Mouse (Mus musculus): ENCODE data around the gene Kif1b. TPM values are rescaled to one million over a fixed set of nuclear protein-coding genes. Genes with fewer than 3 reads are reported as not detected.

Kif1b gene
- total and polyA plus RNA-seq, 3 experiments: 10.0 to 27.6 (median 17.0) TPM

GRCm38 (mm10) chr4:149263218-149263617 is 44.3 kb downstream of the Kif1b start:
- DNase-seq (ENCODE audit: extremely low read depth): peak; percentile 42
- Histone ChIP-seq H3K4me3 (replicated peaks in 1 of 3; ENCODE audit: low read depth in 2 of 3, low read length in 2 of 3, poor library complexity in 1 of 3) (peak overlapping the region; percentile 27 to 69 (median 44)), H3K4me2 (ENCODE audit: insufficient read depth, low read depth, poor library complexity, severe bottlenecking) (peak overlapping the region; percentile 40), H3K27ac (ENCODE audit: insufficient read depth, low read depth) (peak overlapping the region; percentile 78; the same call in 1 of the 2 replicates), H3K36me3 (replicated peaks in 1 of 2; ENCODE audit: control insufficient read depth in 1 of 2, insufficient read depth in 1 of 2, low read length in 1 of 2) (peaks cover 15 to 33% of the 10 kb centered on the region in 2 experiments), H3K4me1 (ENCODE audit: control insufficient read depth in 1 of 2, insufficient read depth in 2 of 2) (peaks cover 8 to 48% of the 10 kb centered on the region in 2 experiments), H3K27me3 (replicated peaks) (no peaks in the 10 kb centered on the region), H3K9ac (ENCODE audit: insufficient read depth, low read depth) (peak overlapping the region; percentile 62), H3K9me3 (replicated peaks; ENCODE audit: low read length) (no peaks in the 10 kb centered on the region), H3K79me2 (replicated peaks; ENCODE audit: control insufficient read depth, extremely low read depth, insufficient read depth, poor library complexity, severe bottlenecking) (peaks cover 32% of the 10 kb centered on the region)
- in situ Hi-C loops (cut with MboI; ENCODE audit: low pct_ligation_motif_present, low pct_unique_long_range_greater_than_20kb, low sequenced_read_pairs) (no loop called here), dilution Hi-C loops (cut with MboI; ENCODE audit: extremely low pct_ligation_motif_present, extremely low pct_unique_long_range_greater_than_20kb, low sequenced_read_pairs) (no loop called here)
- TF ChIP-seq SMC3 (IDR thresholded peaks at IDR 0.05; ENCODE audit: low read depth, low read length) (no peak), CHD2 (IDR thresholded peaks at IDR 0.05; ENCODE audit: low read length) (peak; percentile 86), POLR2A (IDR thresholded peaks at IDR 0.05; ENCODE audit: low read depth, low read length) (peak; percentile 75), NRF1 (IDR thresholded peaks at IDR 0.05; ENCODE audit: low read depth, low read length) (peak; percentile 58), BHLHE40 (IDR thresholded peaks at IDR 0.05; ENCODE audit: low read depth, low read length) (peak; percentile 89), ETS1 (conservative IDR thresholded peaks at IDR 0.05; ENCODE audit: low read depth, low read length) (0 out of 2 replicates have a peak, but pooled peaks have one; percentile 22), POLR2AphosphoS2 (IDR thresholded peaks at IDR 0.05; ENCODE audit: low read depth, low read length) (no peak; the same call in 1 of the 2 replicates), MAX (IDR thresholded peaks at IDR 0.05; ENCODE audit: low read length) (peak; percentile 97), IRF4 (IDR thresholded peaks at IDR 0.05; ENCODE audit: low read depth, low read length) (peak; percentile 36), SIN3A (IDR thresholded peaks at IDR 0.05; ENCODE audit: low read length) (no peak; the same call in 1 of the 2 replicates), GABPA (IDR thresholded peaks at IDR 0.05; ENCODE audit: insufficient replicate concordance, low read depth, low read length) (no peak), EP300 (IDR thresholded peaks at IDR 0.05; ENCODE audit: low read length) (peak; percentile 6; the same call in 1 of the 2 replicates), NELFE (IDR thresholded peaks at IDR 0.05; ENCODE audit: low read depth, low read length) (peak; percentile 81), CTCF (conservative IDR thresholded peaks at IDR 0.05 in 1 of 2, IDR thresholded peaks at IDR 0.05 in 1 of 2; ENCODE audit: low read depth in 2 of 2, low read length in 2 of 2) (no peak), MXI1 (IDR thresholded peaks at IDR 0.05; ENCODE audit: low read depth, low read length) (peak; percentile 92; the same call in 1 of the 2 replicates), ZNF384 (IDR thresholded peaks at IDR 0.05; ENCODE audit: low read depth, low read length) (peak; percentile 35; the same call in 1 of the 2 replicates), HCFC1 (IDR thresholded peaks at IDR 0.05; ENCODE audit: low read depth, low read length) (no peak; the same call in 1 of the 2 replicates), TCF12 (IDR thresholded peaks at IDR 0.05; ENCODE audit: low read depth, low read length) (peak; percentile 62; the same call in 1 of the 2 replicates), UBTF (IDR thresholded peaks at IDR 0.05; ENCODE audit: low read depth, low read length) (no peak), MYC (IDR thresholded peaks at IDR 0.05; ENCODE audit: low read depth, low read length) (peak; percentile 95), USF1 (IDR thresholded peaks at IDR 0.05; ENCODE audit: low read depth, low read length) (no peak), TBP (conservative IDR thresholded peaks at IDR 0.05; ENCODE audit: low read depth, low read length) (peak; percentile 87)

DNA sequence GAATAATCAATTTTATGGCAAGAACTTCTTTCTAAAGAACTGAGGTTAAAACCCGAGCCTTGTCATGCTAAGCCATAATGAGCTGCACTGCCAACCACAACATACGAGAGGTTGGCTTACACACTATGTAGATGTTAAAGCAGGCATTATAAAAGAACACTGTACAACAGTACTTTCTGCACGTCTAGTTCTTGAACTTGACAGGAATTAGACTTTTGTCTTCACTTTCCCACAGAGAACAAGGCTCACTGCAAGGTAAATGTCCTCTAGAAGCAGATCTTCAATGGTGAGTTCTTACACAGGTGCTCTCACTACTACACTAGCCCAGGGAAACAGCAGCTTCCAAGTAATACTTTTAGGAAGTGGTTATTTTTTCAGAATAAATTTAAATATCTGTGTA is 46.0 kb downstream of the Kif1b start:
- Histone ChIP-seq H3K27me3 (replicated peaks) (no peaks in the 10 kb centered on the region), H3K36me3 (replicated peaks in 1 of 2; ENCODE audit: control insufficient read depth in 1 of 2, insufficient read depth in 1 of 2, low read length in 1 of 2) (peaks cover 20 to 30% of the 10 kb centered on the region in 2 experiments), H3K4me3 (replicated peaks in 1 of 3; ENCODE audit: low read depth in 2 of 3, low read length in 2 of 3, poor library complexity in 1 of 3) (peak overlapping the region; percentile 44 to 69 (median 65)), H3K9me3 (replicated peaks; ENCODE audit: low read length) (no peaks in the 10 kb centered on the region), H3K79me2 (replicated peaks; ENCODE audit: control insufficient read depth, extremely low read depth, insufficient read depth, poor library complexity, severe bottlenecking) (peaks cover 32% of the 10 kb centered on the region), H3K9ac (ENCODE audit: insufficient read depth, low read depth) (peak overlapping the region; percentile 62), H3K4me2 (ENCODE audit: insufficient read depth, low read depth, poor library complexity, severe bottlenecking) (peak overlapping the region; percentile 40), H3K4me1 (ENCODE audit: control insufficient read depth in 1 of 2, insufficient read depth in 2 of 2) (peaks cover 16 to 66% of the 10 kb centered on the region in 2 experiments), H3K27ac (ENCODE audit: insufficient read depth, low read depth) (peak overlapping the region; percentile 89)
- in situ Hi-C loops (cut with MboI; ENCODE audit: low pct_ligation_motif_present, low pct_unique_long_range_greater_than_20kb, low sequenced_read_pairs): no loop called here
- no peak for DNase-seq (ENCODE audit: extremely low read depth)
- dilution Hi-C loops (cut with MboI; ENCODE audit: extremely low pct_ligation_motif_present, extremely low pct_unique_long_range_greater_than_20kb, low sequenced_read_pairs): no loop called here
- TF ChIP-seq JUN (IDR thresholded peaks at IDR 0.05; ENCODE audit: insufficient read depth, low read depth, low read length) (no peak), TBP (conservative IDR thresholded peaks at IDR 0.05; ENCODE audit: low read depth, low read length) (0 out of 2 replicates have a peak, but pooled peaks have one; percentile 31), KAT2A (IDR thresholded peaks at IDR 0.05; ENCODE audit: insufficient replicate concordance, low read length) (no peak), SMC3 (IDR thresholded peaks at IDR 0.05; ENCODE audit: low read depth, low read length) (no peak), SIN3A (IDR thresholded peaks at IDR 0.05; ENCODE audit: low read length) (peak; percentile 24), CHD2 (IDR thresholded peaks at IDR 0.05; ENCODE audit: low read length) (no peak), EP300 (IDR thresholded peaks at IDR 0.05; ENCODE audit: low read length) (0 out of 2 replicates have a peak, but pooled peaks have one; percentile 36), TCF12 (IDR thresholded peaks at IDR 0.05; ENCODE audit: low read depth, low read length) (no peak), NELFE (IDR thresholded peaks at IDR 0.05; ENCODE audit: low read depth, low read length) (0 out of 2 replicates have a peak, but pooled peaks have one; percentile 2), UBTF (IDR thresholded peaks at IDR 0.05; ENCODE audit: low read depth, low read length) (no peak), HCFC1 (IDR thresholded peaks at IDR 0.05; ENCODE audit: low read depth, low read length) (no peak), MAFK (IDR thresholded peaks at IDR 0.05; ENCODE audit: insufficient replicate concordance, low read length) (no peak), CHD1 (IDR thresholded peaks at IDR 0.05; ENCODE audit: low read depth, low read length) (peak; percentile 53; the same call in 1 of the 2 replicates), MXI1 (IDR thresholded peaks at IDR 0.05; ENCODE audit: low read depth, low read length) (peak; percentile 59; the same call in 1 of the 2 replicates), ELF1 (IDR thresholded peaks at IDR 0.05; ENCODE audit: low read depth, low read length) (no peak), MYC (IDR thresholded peaks at IDR 0.05; ENCODE audit: low read depth, low read length) (peak; percentile 10; the same call in 1 of the 2 replicates), RAD21 (IDR thresholded peaks at IDR 0.05; ENCODE audit: low read depth, low read length) (no peak), BHLHE40 (IDR thresholded peaks at IDR 0.05; ENCODE audit: low read depth, low read length) (no peak), POLR2AphosphoS2 (IDR thresholded peaks at IDR 0.05; ENCODE audit: low read depth, low read length) (peak; percentile 61; the same call in 1 of the 2 replicates), JUND (conservative IDR thresholded peaks at IDR 0.05; ENCODE audit: low read depth, low read length) (no peak)
